Mouse (Mus musculus) CH12.LX (cell line): ENCODE measurements around the gene Clk2. TPM values are rescaled to one million over a fixed set of nuclear protein-coding genes. Genes with fewer than 3 reads are reported as not detected.

Experiments used
- DNase-seq: peaks from one replicate; pipeline ENCODE4 v3.0.0-alpha.2; 2013; ENCODE audit errors: extremely low read depth
- H3K27ac ChIP-seq: 2 replicates; pipeline ENCODE4 v1.5.1; 2012; ENCODE audit warnings: low read depth, mild to moderate bottlenecking, control low read depth, moderate library complexity; ENCODE audit not compliant: insufficient read depth
- H3K27me3 ChIP-seq: replicated peaks from 2 replicates; pipeline ENCODE3; 2012; ENCODE audit warnings: inconsistent platforms
- H3K36me3 ChIP-seq, 2 experiments: replicated peaks in 1 of 2; 2 replicates each; pipeline versions ENCODE3 to v1.6.1; 2012; ENCODE audit warnings: inconsistent platforms in 1 of 2, low read length in 1 of 2, mild to moderate bottlenecking in 1 of 2, mixed read lengths in 1 of 2, moderate library complexity in 1 of 2; ENCODE audit not compliant: control insufficient read depth in 1 of 2, insufficient read depth in 1 of 2
- H3K4me1 ChIP-seq, 2 experiments: 2 replicates each; pipeline ENCODE4 v1.6.1; 2012; ENCODE audit warnings: inconsistent platforms in 1 of 2, moderate library complexity in 1 of 2; ENCODE audit not compliant: insufficient read depth in 2 of 2, control insufficient read depth in 1 of 2
- H3K4me2 ChIP-seq: 2 replicates; pipeline ENCODE4 v1.6.1; 2012; ENCODE audit warnings: low read depth, mild to moderate bottlenecking, control low read depth; ENCODE audit not compliant: poor library complexity, insufficient read depth, severe bottlenecking
- H3K4me3 ChIP-seq, 3 experiments: fragments of 150-350 bp in 1 of 3; sonication (generic) in 1 of 3; replicated peaks in 1 of 3; 2 replicates each; pipeline versions ENCODE3 to v1.5.1; 2011 to 2012; ENCODE audit warnings: low read depth in 2 of 3, low read length in 2 of 3, mild to moderate bottlenecking in 2 of 3, moderate library complexity in 2 of 3, control low read depth in 1 of 3, improper control_type of control experiment in 1 of 3, inconsistent platforms in 1 of 3, mixed read lengths in 1 of 3; ENCODE audit not compliant: poor library complexity in 1 of 3
- H3K79me2 ChIP-seq: replicated peaks from 2 replicates; pipeline ENCODE4 v1.6.1; 2012; ENCODE audit warnings: mild to moderate bottlenecking, moderate library complexity; ENCODE audit not compliant: control insufficient read depth, poor library complexity, insufficient read depth, severe bottlenecking; ENCODE audit errors: extremely low read depth
- H3K9ac ChIP-seq: 2 replicates; pipeline ENCODE4 v1.6.1; 2012; ENCODE audit warnings: low read depth, mild to moderate bottlenecking, control low read depth, moderate library complexity; ENCODE audit not compliant: insufficient read depth
- H3K9me3 ChIP-seq: replicated peaks from 2 replicates; pipeline ENCODE3; 2012; ENCODE audit warnings: low read length, inconsistent platforms, mixed read lengths
- CHD1 ChIP-seq: IDR thresholded peaks from 2 replicates; pipeline ENCODE4 v1.6.1; 2012; ENCODE audit warnings: low read depth, low read length, improper control_type of control experiment, inconsistent platforms
- CHD2 ChIP-seq: IDR thresholded peaks from 2 replicates; pipeline ENCODE4 v1.6.1; 2011; ENCODE audit warnings: low read length, improper control_type of control experiment
- E2F4 ChIP-seq: IDR thresholded peaks from 2 replicates; pipeline ENCODE4 v1.6.1; 2011; ENCODE audit warnings: low read depth, low read length, improper control_type of control experiment; ENCODE audit not compliant: insufficient replicate concordance
- ELF1 ChIP-seq: IDR thresholded peaks from 2 replicates; pipeline ENCODE4 v1.6.1; 2014; ENCODE audit warnings: low read depth, mild to moderate bottlenecking, inconsistent platforms, low read length, improper control_type of control experiment
- EP300 ChIP-seq: IDR thresholded peaks from 2 replicates; pipeline ENCODE4 v1.6.1; 2011; ENCODE audit warnings: low read length, improper control_type of control experiment
- ETS1 ChIP-seq: conservative IDR thresholded peaks from 2 replicates; pipeline ENCODE4 v1.6.1; 2012; ENCODE audit warnings: low read depth, mild to moderate bottlenecking, inconsistent platforms, low read length, improper control_type of control experiment, moderate library complexity
- HCFC1 ChIP-seq: IDR thresholded peaks from 2 replicates; pipeline ENCODE4 v1.6.1; 2012; ENCODE audit warnings: low read depth, mild to moderate bottlenecking, inconsistent platforms, low read length, improper control_type of control experiment
- JUN ChIP-seq: IDR thresholded peaks from 2 replicates; pipeline ENCODE4 v1.6.1; 2011; ENCODE audit warnings: low read depth, mild to moderate bottlenecking, low read length, improper control_type of control experiment, moderate library complexity; ENCODE audit not compliant: insufficient read depth
- JUND ChIP-seq: conservative IDR thresholded peaks from 2 replicates; pipeline ENCODE4 v1.6.1; 2011; ENCODE audit warnings: low read depth, low read length, improper control_type of control experiment
- KAT2A ChIP-seq: IDR thresholded peaks from 2 replicates; pipeline ENCODE4 v1.6.1; 2012; ENCODE audit warnings: low read length, improper control_type of control experiment, inconsistent platforms; ENCODE audit not compliant: insufficient replicate concordance
- MAFK ChIP-seq: IDR thresholded peaks from 2 replicates; pipeline ENCODE4 v1.6.1; 2011; ENCODE audit warnings: low read length, improper control_type of control experiment; ENCODE audit not compliant: insufficient replicate concordance
- MAX ChIP-seq: IDR thresholded peaks from 2 replicates; pipeline ENCODE4 v1.6.1; 2011; ENCODE audit warnings: low read length, improper control_type of control experiment
- MAZ ChIP-seq: IDR thresholded peaks from 2 replicates; pipeline ENCODE4 v1.6.1; 2012; ENCODE audit warnings: low read depth, mild to moderate bottlenecking, inconsistent platforms, low read length, improper control_type of control experiment, moderate library complexity
- MEF2A ChIP-seq: IDR thresholded peaks from 2 replicates; pipeline ENCODE4 v1.6.1; 2014; ENCODE audit warnings: low read depth, mild to moderate bottlenecking, inconsistent platforms, low read length, improper control_type of control experiment, borderline replicate concordance
- MYC ChIP-seq: IDR thresholded peaks from 2 replicates; pipeline ENCODE4 v1.6.1; 2011; ENCODE audit warnings: low read depth, mild to moderate bottlenecking, improper control_type of control experiment, low read length
- NELFE ChIP-seq: IDR thresholded peaks from 2 replicates; pipeline ENCODE4 v1.6.1; 2011; ENCODE audit warnings: low read depth, low read length, improper control_type of control experiment
- PAX5 ChIP-seq: IDR thresholded peaks from 2 replicates; pipeline ENCODE4 v1.6.1; 2012; ENCODE audit warnings: low read length, inconsistent platforms, mixed read lengths
- POLR2A ChIP-seq: IDR thresholded peaks from 2 replicates; pipeline ENCODE4 v1.6.1; 2011; ENCODE audit warnings: low read depth, mild to moderate bottlenecking, improper control_type of control experiment, low read length
- RCOR1 ChIP-seq: conservative IDR thresholded peaks from 2 replicates; pipeline ENCODE4 v1.6.1; 2012; ENCODE audit warnings: low read depth, mild to moderate bottlenecking, inconsistent platforms, low read length, improper control_type of control experiment
- TCF12 ChIP-seq: IDR thresholded peaks from 2 replicates; pipeline ENCODE4 v1.6.1; 2014; ENCODE audit warnings: low read depth, mild to moderate bottlenecking, inconsistent platforms, low read length, improper control_type of control experiment
- UBTF ChIP-seq: IDR thresholded peaks from 2 replicates; pipeline ENCODE4 v1.6.1; 2012; ENCODE audit warnings: low read depth, mild to moderate bottlenecking, inconsistent platforms, low read length, improper control_type of control experiment, moderate library complexity
- USF1 ChIP-seq: IDR thresholded peaks from 2 replicates; pipeline ENCODE4 v1.6.1; 2014; ENCODE audit warnings: low read depth, mild to moderate bottlenecking, inconsistent platforms, low read length, improper control_type of control experiment
- USF2 ChIP-seq: conservative IDR thresholded peaks from 2 replicates; pipeline ENCODE4 v1.6.1; 2011; ENCODE audit warnings: low read depth, low read length, improper control_type of control experiment
- ZC3H11A ChIP-seq: IDR thresholded peaks from 2 replicates; pipeline ENCODE4 v1.6.1; 2012; ENCODE audit warnings: low read depth, mild to moderate bottlenecking, inconsistent platforms, low read length, improper control_type of control experiment
- ZNF384 ChIP-seq: IDR thresholded peaks from 2 replicates; pipeline ENCODE4 v1.6.1; 2012; ENCODE audit warnings: low read depth, low read length, improper control_type of control experiment, inconsistent platforms
- dilution Hi-C: fragments of 300-500 bp; cut with MboI; formaldehyde crosslinking; loops from 2 replicates; pipeline ENCODE4 v1.14.3; 2020; ENCODE audit warnings: low sequenced_read_pairs; ENCODE audit not compliant: extremely low pct_unique_long_range_greater_than_20kb, extremely low pct_ligation_motif_present
- in situ Hi-C: fragments of 300-500 bp; cut with MboI; formaldehyde crosslinking; loops from 3 replicates; pipeline ENCODE4 v1.14.3; 2019; ENCODE audit warnings: low sequenced_read_pairs, low pct_ligation_motif_present, low pct_unique_long_range_greater_than_20kb, mixed read lengths
- polyA plus RNA-seq: library from polyadenylated mRNA; unstranded; fragments of >175 nt; gene quantifications from 2 replicates; pipeline ENCODE4 v1.2.1, GENCODE M21; 2012; ENCODE audit warnings: low read depth; ENCODE audit not compliant: insufficient read length
- total RNA-seq, 2 experiments: library from RNA; depleted of rRNA; stranded (reverse); fragments of 300-350 nt in 1 of 2; fragments of >200 nt in 1 of 2; gene quantifications; 2 replicates each; pipeline ENCODE4 v1.2.3; 2012 to 2014

Gene Clk2
- total and polyA plus RNA-seq, 3 experiments = 18.8 to 72.0 (median 29.9) TPM

DNA sequence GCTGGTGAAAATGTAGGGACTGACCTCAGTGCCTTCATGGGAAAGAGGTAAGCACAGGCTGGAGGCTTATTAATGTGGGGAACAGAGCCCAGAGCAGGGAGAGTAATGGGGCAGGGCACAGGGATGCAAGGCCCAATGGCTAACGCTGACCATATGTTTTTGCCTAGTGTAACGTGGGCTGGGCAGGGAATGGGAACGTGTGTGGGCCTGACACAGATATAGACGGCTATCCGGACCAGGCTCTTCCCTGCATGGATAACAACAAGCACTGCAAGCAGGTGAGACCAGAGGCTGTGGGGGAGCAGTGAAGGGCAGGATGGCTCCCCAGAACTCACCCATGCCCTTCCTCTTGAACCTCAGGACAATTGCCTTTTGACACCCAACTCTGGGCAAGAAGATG lies 56.6 kb downstream of the Clk2 start:
- H3K4me2 ChIP-seq = no peak overlapping the region
- no peak overlapping the region for H3K4me3 ChIP-seq
- no peaks in the 10 kb centered on the region for H3K79me2 ChIP-seq
- in situ Hi-C loops = no loop called here
- peaks cover 0 to 31% of the 10 kb centered on the region in 2 experiments for H3K36me3 ChIP-seq
- no peak overlapping the region for H3K9ac ChIP-seq
- no peaks in the 10 kb centered on the region for H3K9me3 ChIP-seq
- DNase-seq = no peak
- no peak overlapping the region for H3K27ac ChIP-seq
- H3K27me3 ChIP-seq = no peaks in the 10 kb centered on the region
- no peaks in the 10 kb centered on the region; a peak in 1 of 4 replicates for H3K4me1 ChIP-seq
- TF ChIP-seq E2F4 (no peak), ELF1 (no peak), ZNF384 (no peak), UBTF (no peak), PAX5 (no peak), JUND (no peak), JUN (no peak), USF2 (no peak), MAX (no peak), MAFK (no peak), EP300 (no peak), NELFE (no peak), MYC (no peak), POLR2A (no peak), CHD2 (no peak), MEF2A (no peak)
- TF ChIP-seq, all 38 proteins: peak for 0
- dilution Hi-C loops = no loop called here

DNA sequence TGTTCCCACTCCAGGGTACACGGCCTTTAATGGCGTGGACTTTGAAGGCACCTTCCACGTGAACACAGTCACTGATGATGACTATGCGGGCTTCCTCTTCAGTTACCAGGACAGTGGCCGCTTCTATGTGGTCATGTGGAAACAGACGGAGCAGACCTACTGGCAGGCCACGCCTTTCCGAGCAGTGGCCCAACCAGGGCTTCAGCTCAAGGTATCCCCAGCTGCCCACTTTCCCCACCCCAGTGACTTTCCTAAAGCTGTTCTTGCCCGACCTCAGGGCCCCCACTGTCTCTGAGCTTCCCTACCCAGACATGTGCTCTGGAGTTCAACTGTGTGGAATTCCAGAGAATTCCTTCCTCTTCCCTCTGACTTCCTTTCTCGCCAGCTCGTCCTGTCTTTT lies 60.2 kb downstream of the Clk2 start:
- H3K27ac ChIP-seq = no peak overlapping the region
- H3K79me2 ChIP-seq = no peaks in the 10 kb centered on the region
- in situ Hi-C loops (no loop called here), dilution Hi-C loops (no loop called here)
- H3K36me3 ChIP-seq = peaks cover 0 to 26% of the 10 kb centered on the region in 2 experiments
- H3K4me3 ChIP-seq = no peak overlapping the region
- no peak overlapping the region for H3K4me2 ChIP-seq
- TF ChIP-seq E2F4 = no peak
- no peak for TF ChIP-seq MYC
- no peak for TF ChIP-seq MAFK
- no peak for TF ChIP-seq CHD1
- no peak for TF ChIP-seq ETS1
- no peak for TF ChIP-seq TCF12
- no peak for TF ChIP-seq KAT2A
- TF ChIP-seq MAZ = no peak
- TF ChIP-seq ELF1 = no peak
- TF ChIP-seq JUN = no peak
- TF ChIP-seq ZC3H11A = no peak
- TF ChIP-seq RCOR1 = no peak
- no peak for TF ChIP-seq PAX5
- no peak for TF ChIP-seq USF2
- no peak for TF ChIP-seq HCFC1
- no peak for TF ChIP-seq USF1
- no peak for DNase-seq
- no peaks in the 10 kb centered on the region for H3K27me3 ChIP-seq
- H3K9ac ChIP-seq = no peak overlapping the region
- H3K4me1 ChIP-seq = peaks cover 0 to 11% of the 10 kb centered on the region in 2 experiments; a peak in 2 of 4 replicates
- H3K9me3 ChIP-seq = no peaks in the 10 kb centered on the region
